In the genomic region with DNA sequence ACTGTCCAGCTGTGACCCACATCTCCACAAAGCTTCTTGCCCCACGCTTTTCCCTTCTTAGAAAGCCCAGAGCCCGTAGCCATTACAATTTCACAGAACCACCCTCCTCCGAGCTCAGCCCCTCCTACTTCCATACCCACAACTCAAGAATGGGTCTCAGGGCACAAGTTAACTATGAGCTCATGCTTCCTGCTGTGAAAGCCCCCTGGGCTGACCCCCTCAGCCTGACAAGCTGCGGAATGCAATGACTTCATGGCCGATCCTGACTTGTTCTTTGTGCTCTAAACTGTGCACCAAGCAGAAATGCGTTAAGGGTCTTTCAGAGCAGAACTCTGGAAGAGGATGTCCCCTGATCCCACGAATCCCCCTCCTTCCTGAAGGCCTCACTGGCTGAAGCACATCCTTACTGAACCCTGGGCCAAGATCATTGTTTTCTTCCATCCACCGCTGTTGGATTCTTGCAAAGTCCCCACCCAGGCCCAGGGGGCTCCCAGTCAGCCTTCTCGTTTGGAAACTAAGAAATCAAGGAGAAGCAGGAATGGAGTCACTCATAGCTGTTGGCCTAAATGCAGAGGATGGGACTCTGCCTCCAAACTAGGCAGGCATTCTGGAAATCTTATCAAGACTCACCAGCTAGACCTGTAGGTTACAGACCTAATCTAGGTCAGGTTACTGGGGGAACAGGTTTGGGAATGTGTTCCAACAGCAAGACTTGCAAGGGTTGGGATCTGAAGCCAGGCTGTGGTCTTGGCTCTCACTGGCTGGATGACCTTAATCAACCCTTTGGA, we compare ENCODE assay signal across 11 mouse cellular contexts. TPM values are rescaled to one million over a fixed set of nuclear protein-coding genes. Genes with fewer than 3 reads are reported as not detected.
A peak's percentile ranks its signal among the peaks of the same experiment; 100 is the strongest.
DNase-seq lines count a peak whose midpoint lies in the region; ATAC-seq and TF ChIP-seq lines count a peak whose summit lies in the region.
"Had no signal": no experiment of that assay in that cellular context is flagged by ENCODE, and none has a peak within 500 bp of the region (broad histone marks: within the 10 kb centered on the region; RNA-seq: fewer than 3 reads in every experiment).

No protein-coding gene starts in this region.

- DNase-seq in kidney, postnatal 14 days = no peak
- peak; percentile 53 to 67 for DNase-seq in heart, adult 2 months
- no peak for DNase-seq in T-cell, adult 2 months (ENCODE audit: low spot score)
- DNase-seq: kidney, postnatal 25 days; liver, embryonic 13.5 days had no signal

- H3K4me3 ChIP-seq in kidney, embryonic 15.5 days (replicated peaks) = no peak overlapping the region
- no peak overlapping the region for H3K4me3 ChIP-seq in embryonic facial prominence, embryonic 13.5 days
- H3K4me3 ChIP-seq in heart, adult 2 months = no peak overlapping the region
- H3K4me3 ChIP-seq in limb, embryonic 15.5 days = no peak overlapping the region
- H3K4me3 ChIP-seq: erythroblast, embryonic 14.5 days; liver, embryonic 13.5 days; midbrain, embryonic 15.5 days had no signal

- no peaks in the 10 kb centered on the region for H3K9me3 ChIP-seq in kidney, embryonic 15.5 days (replicated peaks)
- H3K9me3 ChIP-seq in embryonic facial prominence, embryonic 13.5 days = 0 out of 2 replicates have a peak, but pooled peaks cover 2% of the 10 kb centered on the region
- H3K9me3 ChIP-seq in limb, embryonic 15.5 days = no peaks in the 10 kb centered on the region
- H3K9me3 ChIP-seq: liver, embryonic 13.5 days; midbrain, embryonic 15.5 days had no signal

- 0 out of 2 replicates have a peak, but pooled peaks have one; percentile 39 for TF ChIP-seq EP300 in heart, adult 2 months (IDR thresholded peaks at IDR 0.05; ENCODE audit: insufficient read depth, low read depth, low read length)

- H3K27ac ChIP-seq in kidney, embryonic 15.5 days = peak overlapping the region; percentile 51
- H3K27ac ChIP-seq in embryonic facial prominence, embryonic 13.5 days = 0 out of 2 replicates have a peak overlapping the region, but pooled peaks have one; percentile 18
- H3K27ac ChIP-seq in heart, adult 2 months = peak overlapping the region; percentile 58
- peak overlapping the region; percentile 65 for H3K27ac ChIP-seq in limb, embryonic 15.5 days
- H3K27ac ChIP-seq: liver, embryonic 13.5 days; midbrain, embryonic 15.5 days had no signal

- no peak for TF ChIP-seq POLR2A in heart, adult 2 months (IDR thresholded peaks at IDR 0.05; ENCODE audit: insufficient read depth, low read depth, low read length)

- no peak overlapping the region for H3K9ac ChIP-seq in kidney, embryonic 15.5 days
- no peak overlapping the region for H3K9ac ChIP-seq in embryonic facial prominence, embryonic 13.5 days
- no peak overlapping the region for H3K9ac ChIP-seq in heart, adult 2 months (ENCODE audit: low read depth, low read length)
- H3K9ac ChIP-seq in limb, embryonic 15.5 days = no peak overlapping the region
- H3K9ac ChIP-seq: liver, embryonic 13.5 days; midbrain, embryonic 15.5 days had no signal

- peaks cover 34% of the 10 kb centered on the region for H3K4me1 ChIP-seq in kidney, embryonic 15.5 days
- H3K4me1 ChIP-seq in embryonic facial prominence, embryonic 13.5 days = peaks cover 8% of the 10 kb centered on the region; the same call in 1 of the 2 replicates
- H3K4me1 ChIP-seq in heart, adult 2 months (ENCODE audit: control insufficient read depth, insufficient read depth, low read length) = peaks cover 18% of the 10 kb centered on the region
- H3K4me1 ChIP-seq in limb, embryonic 15.5 days = peaks cover 16% of the 10 kb centered on the region

- peaks cover 39% of the 10 kb centered on the region for H3K36me3 ChIP-seq in kidney, embryonic 15.5 days
- peaks cover 44% of the 10 kb centered on the region for H3K36me3 ChIP-seq in embryonic facial prominence, embryonic 13.5 days
- H3K36me3 ChIP-seq in heart, adult 2 months (ENCODE audit: control insufficient read depth, insufficient read depth, low read length) = peaks cover 9% of the 10 kb centered on the region; the same call in 1 of the 2 replicates
- peaks cover 19% of the 10 kb centered on the region for H3K36me3 ChIP-seq in limb, embryonic 15.5 days
- H3K36me3 ChIP-seq: liver, embryonic 13.5 days had no signal

- no peak for ATAC-seq in kidney, embryonic 15.5 days (replicated peaks; ENCODE audit: low FRiP score)
- ATAC-seq in embryonic facial prominence, embryonic 13.5 days (ENCODE audit: insufficient number of reproducible peaks, insufficient read depth, low FRiP score, low TSS enrichment, low read depth) = peak; percentile 48; the same call in 1 of the 2 replicates
- peak; percentile 53; the same call in 1 of the 2 replicates for ATAC-seq in limb, embryonic 15.5 days (ENCODE audit: insufficient number of reproducible peaks, low FRiP score, low TSS enrichment, low read depth)
- ATAC-seq in erythroblast, adult 5-6 weeks (replicated peaks; ENCODE audit: low FRiP score, poor library complexity, severe bottlenecking) = no peak
- ATAC-seq: midbrain, embryonic 15.5 days had no signal

- TF ChIP-seq CTCF in heart, adult 2 months (IDR thresholded peaks at IDR 0.05) = no peak

- intact Hi-C loops in heart, adult 2 months (cut with DNase I) = no loop called here

- no peaks in the 10 kb centered on the region; the same call in 1 of the 2 replicates for H3K79me2 ChIP-seq in heart, adult 2 months (replicated peaks; ENCODE audit: control insufficient read depth, insufficient read depth, low read length)

- 65% methylated on average over 9 of the region's 9 CpGs for WGBS in kidney, embryonic 15.5 days
- WGBS in embryonic facial prominence, embryonic 13.5 days = 53% methylated on average over 9 of the region's 9 CpGs
- WGBS in heart, adult 2 months = 41% methylated on average over 9 of the region's 9 CpGs
- 52% methylated on average over 9 of the region's 9 CpGs for WGBS in limb, embryonic 15.5 days

- no peaks in the 10 kb centered on the region for H3K27me3 ChIP-seq in kidney, embryonic 15.5 days
- H3K27me3 ChIP-seq in embryonic facial prominence, embryonic 13.5 days = no peaks in the 10 kb centered on the region
- H3K27me3 ChIP-seq in heart, adult 2 months (ENCODE audit: control insufficient read depth, insufficient read depth, low read length) = no peaks in the 10 kb centered on the region
- H3K27me3 ChIP-seq in limb, embryonic 15.5 days = no peaks in the 10 kb centered on the region
- H3K27me3 ChIP-seq: liver, embryonic 13.5 days; midbrain, embryonic 15.5 days had no signal

- no peak overlapping the region for H3K4me2 ChIP-seq in kidney, embryonic 15.5 days
- no peak overlapping the region for H3K4me2 ChIP-seq in embryonic facial prominence, embryonic 13.5 days
- H3K4me2 ChIP-seq in limb, embryonic 15.5 days = no peak overlapping the region
- H3K4me2 ChIP-seq: liver, embryonic 13.5 days; midbrain, embryonic 15.5 days had no signal

RNA-seq across cellular contexts. Expression of a gene that starts 39.9 kb away (rescaled TPM):
- polyA plus RNA-seq in kidney, embryonic 15.5 days (2015; fragmentation: Nextera tagmentation; extraction: Ambion mirVana) = 14.4 and 17.9 TPM in 2 replicates
- polyA plus RNA-seq in embryonic facial prominence, embryonic 13.5 days (2015; fragmentation: Nextera tagmentation; extraction: Ambion mirVana) = 9.7 and 10.0 TPM in 2 replicates
- total RNA-seq in heart, adult 2 months (2021) = 10 to 100 TPM; 21.9 to 63.9 TPM
- polyA plus RNA-seq in heart, adult 2 months (2012; rRNA removed) = 17.7 and 32.1 TPM in 2 replicates
- polyA plus RNA-seq in limb, embryonic 15.5 days (2015; fragmentation: Nextera tagmentation; extraction: Ambion mirVana) = 12.1 and 12.2 TPM in 2 replicates
- total RNA-seq in erythroblast, adult 5-6 weeks (2015; ENCODE audit: low replicate concordance) = 4.6 TPM in 2 replicates
- 5.6 and 6.2 TPM in 2 replicates for total RNA-seq in erythroblast, adult 5-6 weeks (2017; ENCODE audit: low replicate concordance)

RNA-seq across cellular contexts. Expression of a gene that starts 43.5 kb away (rescaled TPM):
- 2.8 and 6.7 TPM in 2 replicates for polyA plus RNA-seq in kidney, embryonic 15.5 days (2015; fragmentation: Nextera tagmentation; extraction: Ambion mirVana)
- 3.1 and 5.8 TPM in 2 replicates for polyA plus RNA-seq in embryonic facial prominence, embryonic 13.5 days (2015; fragmentation: Nextera tagmentation; extraction: Ambion mirVana)
- 1 to 10 TPM; 1.2 to 1.6 TPM for total RNA-seq in heart, adult 2 months (2021)
- 4.4 and 4.6 TPM in 2 replicates for polyA plus RNA-seq in heart, adult 2 months (2012; rRNA removed)
- 2.8 and 3.3 TPM in 2 replicates for polyA plus RNA-seq in limb, embryonic 15.5 days (2015; fragmentation: Nextera tagmentation; extraction: Ambion mirVana)
- total RNA-seq in erythroblast, adult 5-6 weeks (2015; ENCODE audit: low replicate concordance) = 4.4 and 4.8 TPM in 2 replicates
- total RNA-seq in erythroblast, adult 5-6 weeks (2017; ENCODE audit: low replicate concordance) = 4.3 and 8.9 TPM in 2 replicates

Comparison
In these comparisons a context has a peak if more than half of its experiments do, and no peak if none do; other contexts are left out.
1. ATAC-seq: peak in embryonic facial prominence, embryonic 13.5 days (single experiment) and limb, embryonic 15.5 days (single experiment); none in kidney, embryonic 15.5 days (single experiment) and erythroblast, adult 5-6 weeks (single experiment).
2. DNase-seq: peak in heart, adult 2 months (2 of 2); none in kidney, postnatal 14 days (single experiment) and T-cell, adult 2 months (single experiment).
3. Peak in every context shown above with its lines, with median percentiles within 50 percentile points of each other: H3K27ac ChIP-seq.